Mouse (Mus musculus) gonadal fat pad, adult 2 months (tissue): ENCODE measurements around the gene Hoxb6. TPM values are rescaled to one million over a fixed set of nuclear protein-coding genes. Genes with fewer than 3 reads are reported as not detected.

Experiments
- DNase-seq: peaks from one replicate; pipeline ENCODE4 v3.0.0-alpha.2; 2012; ENCODE audit warnings: low read depth
- polyA plus RNA-seq: library from polyadenylated mRNA; depleted of rRNA; stranded (reverse); fragments of >200 nt; gene quantifications from 2 replicates; pipeline ENCODE4 v1.2.3, GENCODE M21; 2012; rRNA removed

Hoxb6 gene
- polyA plus RNA-seq = 153 and 221 TPM in 2 replicates

DNA sequence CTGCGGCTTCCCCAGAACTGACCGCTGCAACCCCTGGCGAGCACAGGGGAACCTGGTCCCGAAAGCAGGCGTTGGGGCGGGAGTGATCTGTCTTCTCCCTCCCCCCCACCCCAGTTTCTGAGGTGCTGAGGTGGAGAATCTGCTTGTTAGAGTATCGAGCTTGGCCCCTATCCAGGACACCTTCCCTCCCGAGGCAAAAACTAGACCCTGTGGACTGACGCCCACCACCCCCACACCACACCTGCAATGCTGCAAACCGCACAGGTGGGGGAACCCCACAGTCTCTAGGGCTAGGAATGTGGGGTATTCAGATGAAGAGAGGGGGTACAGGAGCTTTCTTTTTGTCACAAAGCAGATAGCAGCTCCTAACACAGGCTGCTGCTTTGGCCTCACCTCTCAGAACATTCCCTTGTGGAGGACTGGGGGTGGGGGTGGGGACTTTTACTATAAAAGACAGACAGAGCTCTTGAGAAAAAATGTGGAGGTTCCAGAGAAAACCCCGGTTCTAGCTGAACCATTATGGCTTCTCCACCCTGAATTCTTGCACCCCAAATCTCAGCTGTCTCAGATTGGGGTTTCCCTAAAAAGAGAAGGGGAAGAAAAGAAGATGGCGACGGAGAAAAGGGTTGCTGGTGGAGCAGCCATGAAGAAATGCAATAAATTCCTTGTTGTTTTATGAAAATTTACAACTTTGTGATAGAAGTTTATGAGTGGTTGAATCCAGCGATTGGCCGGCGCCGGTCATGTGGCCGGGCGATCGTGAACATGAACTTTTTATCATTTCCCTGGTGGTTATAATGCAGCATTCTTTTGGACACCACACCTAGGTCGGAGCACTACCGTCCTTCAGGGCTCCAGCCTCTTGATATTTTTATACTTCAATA, at the start of gene Hoxb6:
Gene Hoxb6, plus strand, starts transcription at position 796 of the 884 bp plus-strand sequence.
- no peak for DNase-seq

DNA sequence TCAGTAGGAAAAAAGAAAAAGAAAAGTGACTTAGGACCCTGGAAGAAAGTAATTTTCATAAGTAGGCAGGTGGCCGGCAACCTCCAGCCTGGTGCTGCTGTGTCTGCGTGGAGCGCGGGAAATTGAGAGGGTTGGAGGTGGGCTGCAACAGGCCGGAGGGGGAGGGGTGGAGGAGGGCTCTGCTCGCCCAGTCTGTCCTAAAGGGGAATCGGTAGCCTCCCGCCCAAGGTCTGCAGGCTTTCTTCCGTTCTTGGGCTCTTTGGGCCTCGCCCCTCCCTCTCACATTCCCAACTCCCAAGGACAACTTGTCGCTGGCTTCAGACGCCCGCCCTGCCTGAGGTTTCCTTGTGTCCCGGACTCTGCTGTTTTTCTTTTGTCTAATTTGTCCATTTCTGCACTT, 41.4 kb upstream of the Hoxb6 start:
- DNase-seq = no peak

DNA sequence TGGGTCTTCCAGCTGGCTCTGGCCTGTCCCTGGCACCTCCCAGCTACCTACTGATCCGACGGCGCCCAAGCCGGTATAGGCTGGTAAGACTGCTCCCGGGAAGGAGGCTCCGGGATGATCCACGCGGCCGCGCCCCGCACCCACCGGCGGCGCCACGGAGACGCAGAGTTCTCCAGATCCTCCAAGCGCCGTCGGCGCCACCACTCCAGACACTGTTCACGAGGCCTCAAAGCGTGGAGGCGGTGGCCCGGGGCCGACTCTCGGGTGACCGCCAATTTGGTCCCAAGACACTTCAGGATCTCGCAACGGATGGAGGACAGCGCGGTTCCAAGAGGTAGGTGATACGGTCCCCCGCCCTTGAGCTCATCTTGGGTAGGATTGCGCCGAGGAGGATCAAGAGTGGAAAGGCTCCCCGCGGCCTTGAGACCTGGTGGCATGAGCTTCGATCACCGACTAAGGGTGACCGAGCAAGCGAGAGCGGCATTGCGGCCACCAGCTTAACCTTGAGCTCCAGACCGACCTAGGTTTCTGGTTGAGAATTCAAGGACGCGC, 40.7 kb upstream of the Hoxb6 start:
- no peak for DNase-seq

DNA sequence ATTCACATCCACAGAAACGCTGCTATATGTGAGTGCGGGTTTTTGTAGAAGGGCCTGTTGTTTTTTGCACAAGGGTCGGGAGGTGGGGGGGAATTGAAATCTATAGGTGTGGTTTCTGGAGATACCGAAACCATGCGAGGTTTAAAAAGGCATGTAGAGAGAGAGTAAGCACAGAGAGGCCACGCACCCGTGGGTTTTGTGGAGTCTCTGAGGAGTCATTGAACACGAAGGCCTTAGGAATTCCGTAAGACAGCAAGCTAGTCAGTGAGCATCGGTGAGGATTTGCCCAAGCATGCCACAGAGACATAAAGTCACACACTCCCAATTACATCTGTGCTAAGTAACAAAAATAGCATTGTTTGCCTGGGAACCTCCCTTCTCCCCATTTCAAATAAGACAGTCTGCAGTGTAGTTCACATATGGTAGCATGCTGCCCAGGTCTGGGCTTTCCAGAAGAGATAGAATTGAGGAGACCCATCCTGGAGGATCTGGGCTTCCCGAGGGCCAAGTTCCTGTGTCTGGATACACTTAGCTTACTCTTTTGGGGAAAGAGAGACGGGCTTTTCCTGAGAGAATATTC, 39.6 kb upstream of the Hoxb6 start:
- no peak for DNase-seq

DNA sequence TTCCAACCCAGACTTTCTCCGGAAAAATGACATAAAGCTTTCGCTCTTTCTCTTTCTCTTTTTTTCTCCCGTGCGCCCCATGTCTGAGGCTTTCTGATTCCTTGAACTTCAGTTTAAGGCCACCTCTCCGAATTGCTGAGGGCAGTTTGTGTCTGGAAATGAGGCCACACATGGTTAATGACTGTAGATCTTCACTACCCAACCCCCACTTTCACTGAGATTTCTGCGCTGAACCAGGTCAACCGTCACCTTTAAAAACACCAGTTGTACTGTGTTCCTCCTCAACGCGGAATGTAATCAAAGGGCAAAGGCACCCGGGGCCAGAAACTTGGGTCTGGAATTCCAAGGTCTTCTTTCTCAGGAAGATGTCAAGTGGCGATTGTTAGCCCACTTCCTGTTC, 38.1 kb upstream of the Hoxb6 start:
- DNase-seq = no peak

DNA sequence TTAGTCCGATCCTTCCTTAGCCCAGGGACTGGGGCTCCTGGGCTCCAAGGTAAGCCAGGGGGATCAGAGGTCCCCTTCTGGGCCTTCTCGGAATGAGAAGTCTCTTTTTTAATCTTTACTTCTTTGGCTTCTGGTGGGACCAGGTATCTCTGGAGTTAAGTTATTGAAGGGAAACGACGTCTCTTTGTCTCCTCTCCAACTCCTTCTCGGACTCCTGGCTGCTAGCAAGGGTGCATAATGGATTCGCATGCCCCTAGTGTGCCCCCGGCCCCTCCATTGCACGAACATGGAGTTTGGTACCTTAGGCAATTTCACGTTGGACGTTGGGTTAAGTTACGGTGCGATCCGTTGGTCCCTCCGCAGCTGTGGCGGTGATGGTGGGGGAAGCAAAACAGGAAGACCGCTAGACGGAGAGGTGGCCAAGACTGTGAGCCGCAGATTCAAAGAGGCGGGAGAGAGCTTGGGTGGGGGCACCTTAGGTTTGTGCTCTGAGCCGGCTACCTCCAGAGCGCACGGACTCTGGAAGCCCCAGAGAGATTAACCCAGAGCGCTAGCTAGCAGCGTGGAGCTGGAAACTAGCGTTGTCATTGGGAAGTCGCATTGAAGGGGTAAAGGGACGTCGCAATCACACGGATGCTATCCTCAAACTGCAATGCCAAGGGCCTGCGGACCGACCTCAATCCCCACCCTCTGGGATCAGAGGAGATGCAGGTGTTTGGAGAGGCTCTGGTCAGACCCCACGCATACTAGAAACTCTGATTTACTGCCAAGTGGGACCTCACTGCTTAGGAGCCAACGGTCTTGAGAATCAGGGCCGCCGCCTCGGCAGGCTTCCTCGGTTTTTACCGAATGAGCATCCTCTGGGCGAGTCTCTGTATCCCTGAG, 36.9 kb upstream of the Hoxb6 start:
- DNase-seq = no peak

DNA sequence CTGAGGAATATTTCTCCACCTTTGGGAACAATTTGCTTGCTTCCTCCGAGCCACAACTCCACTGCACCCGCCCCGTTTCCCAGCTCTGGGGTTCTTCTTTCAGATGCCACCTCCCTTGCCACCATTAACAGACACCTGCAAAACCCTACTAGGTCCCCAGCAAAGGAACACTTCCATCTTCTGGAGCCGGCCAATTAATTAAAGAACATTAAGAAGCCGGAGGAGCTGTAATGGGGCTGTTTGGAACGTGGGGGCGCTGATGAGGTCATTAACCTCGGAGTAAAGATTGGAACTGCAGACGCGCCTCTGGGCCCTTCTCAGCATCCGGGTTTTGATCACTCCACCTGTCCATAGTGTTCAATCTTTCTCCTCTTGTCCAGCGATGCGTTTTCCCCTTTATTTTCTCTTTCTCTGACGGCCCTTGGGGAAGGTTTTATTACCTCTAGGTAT, 36.3 kb upstream of the Hoxb6 start:
- DNase-seq = no peak

DNA sequence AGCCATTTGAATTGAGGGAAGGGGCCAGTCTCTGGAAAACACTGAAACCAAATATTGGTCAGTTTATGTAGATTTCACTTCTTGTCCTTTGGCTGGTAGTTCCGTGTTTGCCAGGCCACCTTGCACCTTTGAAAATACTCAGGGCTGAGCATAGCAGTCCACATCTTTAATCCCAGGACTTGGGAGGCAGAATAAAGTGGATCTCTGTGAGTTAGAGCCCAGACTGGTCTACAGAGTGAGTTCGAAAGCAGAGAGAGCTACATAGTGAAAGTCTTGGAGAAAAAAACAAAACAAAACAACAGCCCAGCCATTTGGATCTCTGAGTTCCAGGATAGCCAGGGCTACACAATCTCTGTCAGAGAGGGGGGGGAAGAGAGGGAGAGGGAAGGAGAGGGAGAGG, 35.1 kb upstream of the Hoxb6 start:
- no peak for DNase-seq

DNA sequence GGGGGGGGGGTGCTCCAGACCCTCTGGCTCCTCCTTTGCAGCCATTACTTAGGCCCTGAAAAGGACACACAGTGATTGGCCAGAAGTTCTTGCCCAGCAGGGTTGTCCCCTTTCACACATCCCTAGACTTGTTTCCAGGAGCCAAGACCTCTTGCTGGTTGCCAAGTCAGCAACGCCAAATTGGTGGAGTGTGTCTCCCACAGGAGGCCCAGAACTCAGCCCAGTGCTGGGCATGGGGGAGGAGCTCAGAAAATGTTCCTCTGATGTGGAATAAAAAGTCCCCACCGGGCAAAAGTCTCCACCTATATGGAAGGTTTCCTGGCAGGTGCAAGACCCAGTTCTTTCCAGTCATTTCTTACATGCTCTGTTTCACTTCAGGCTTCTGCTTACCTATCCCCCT, 33.2 kb upstream of the Hoxb6 start:
- no peak for DNase-seq

DNA sequence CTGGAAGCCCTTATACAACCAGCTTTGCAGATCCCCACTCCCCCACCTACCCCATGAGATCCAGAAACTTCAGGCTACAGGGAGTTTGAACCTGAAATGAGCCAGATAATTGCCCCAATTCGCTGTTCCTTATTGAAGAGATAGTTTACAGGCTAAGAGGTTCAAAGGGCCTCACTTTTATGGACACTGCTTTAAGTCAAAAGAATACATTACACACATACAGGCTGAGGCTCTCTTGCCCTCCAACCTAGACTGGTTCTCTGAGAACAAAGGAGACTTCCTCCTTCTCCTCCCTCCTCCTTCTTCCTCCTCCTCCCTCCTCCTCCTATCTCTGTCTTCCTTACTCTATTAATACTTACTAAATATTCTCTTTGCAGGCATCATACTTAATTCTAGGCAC, 32.8 kb upstream of the Hoxb6 start:
- DNase-seq = no peak

DNA sequence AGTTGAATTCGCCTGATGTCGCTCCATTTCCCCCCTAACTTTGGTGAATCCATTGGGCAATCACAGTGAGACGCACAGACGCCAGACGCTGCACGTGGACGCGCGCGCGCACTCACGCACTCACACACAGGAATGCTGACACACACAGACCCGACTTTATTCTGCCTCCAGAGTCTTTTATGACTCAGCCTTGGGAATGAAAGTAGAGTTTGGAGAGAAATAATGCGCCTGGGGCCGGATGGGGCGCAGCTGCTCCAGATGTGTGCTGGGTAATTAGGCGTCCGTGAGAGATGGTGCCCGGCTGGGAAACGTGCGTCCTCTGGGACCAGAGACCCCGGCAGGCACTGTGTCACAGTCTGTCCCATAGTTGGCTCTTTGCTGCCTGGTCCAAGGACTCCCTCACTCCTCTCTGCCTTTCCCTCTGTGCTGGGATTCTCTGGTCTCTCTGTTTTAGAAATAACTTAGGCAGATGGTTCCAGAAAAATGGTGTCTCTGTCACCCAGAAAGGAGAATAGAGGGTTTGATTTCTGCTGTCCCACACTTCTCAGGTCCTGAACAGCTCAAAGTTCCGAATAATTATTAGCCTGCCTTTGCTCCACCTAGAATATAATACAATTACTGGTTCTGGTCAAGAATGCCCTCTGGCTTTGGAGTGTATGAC, 31.8 kb upstream of the Hoxb6 start:
- DNase-seq = no peak

DNA sequence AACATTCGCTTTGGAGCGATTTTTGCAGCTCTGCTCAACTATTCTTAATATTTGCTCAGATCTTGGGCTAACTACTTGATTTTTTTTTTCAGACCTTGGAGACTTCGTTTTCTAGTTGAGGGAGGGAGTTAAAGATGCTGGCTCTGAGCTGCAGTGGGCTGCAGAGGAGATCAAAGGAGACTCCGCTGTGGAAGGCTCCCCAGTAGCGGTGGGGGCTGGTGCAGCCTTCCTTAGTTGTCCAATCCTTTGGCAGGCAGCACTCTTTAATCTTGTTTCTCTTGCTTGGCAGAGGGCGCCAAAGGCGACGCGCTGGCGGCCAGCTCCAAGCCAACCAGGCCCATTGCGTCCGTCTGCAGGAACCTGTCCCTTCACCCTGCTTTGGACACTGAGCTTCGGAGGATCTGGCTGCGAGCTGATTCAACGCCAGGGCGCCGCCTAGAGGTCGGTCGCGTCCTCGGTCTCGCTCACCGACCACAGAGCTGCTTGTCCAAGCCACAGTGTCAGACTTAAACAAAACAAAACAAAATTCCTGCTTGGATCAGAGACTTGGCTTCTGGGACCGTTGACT, 30.9 kb upstream of the Hoxb6 start:
- DNase-seq = no peak

DNA sequence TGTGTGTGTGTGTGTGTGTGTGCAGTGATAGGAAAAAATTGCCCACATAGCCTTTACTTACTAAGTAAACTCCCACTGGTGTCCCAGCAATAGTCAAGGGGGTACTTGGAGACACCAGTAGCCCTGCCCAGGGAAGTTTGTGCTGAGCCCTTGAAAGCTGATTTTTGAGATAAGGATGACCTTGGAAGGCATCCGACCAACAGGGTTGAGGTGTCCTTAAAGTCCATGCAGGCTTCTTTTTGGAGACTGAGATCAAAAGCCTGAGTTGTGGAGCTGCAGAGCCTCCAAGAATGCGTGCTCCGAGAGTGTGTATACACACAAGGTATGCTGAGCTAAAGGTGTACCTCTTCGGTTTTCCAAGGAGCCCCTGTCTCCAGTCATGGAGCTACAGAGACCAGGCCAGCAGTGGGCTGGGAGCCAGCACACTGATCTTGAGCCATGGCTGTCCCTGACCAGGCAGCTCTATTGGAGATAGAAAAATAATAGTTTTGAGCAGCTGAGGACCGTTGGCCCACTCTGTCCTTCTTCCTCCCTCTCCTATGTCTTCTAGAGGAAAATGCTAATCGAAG, 29.9 kb upstream of the Hoxb6 start:
- no peak for DNase-seq

DNA sequence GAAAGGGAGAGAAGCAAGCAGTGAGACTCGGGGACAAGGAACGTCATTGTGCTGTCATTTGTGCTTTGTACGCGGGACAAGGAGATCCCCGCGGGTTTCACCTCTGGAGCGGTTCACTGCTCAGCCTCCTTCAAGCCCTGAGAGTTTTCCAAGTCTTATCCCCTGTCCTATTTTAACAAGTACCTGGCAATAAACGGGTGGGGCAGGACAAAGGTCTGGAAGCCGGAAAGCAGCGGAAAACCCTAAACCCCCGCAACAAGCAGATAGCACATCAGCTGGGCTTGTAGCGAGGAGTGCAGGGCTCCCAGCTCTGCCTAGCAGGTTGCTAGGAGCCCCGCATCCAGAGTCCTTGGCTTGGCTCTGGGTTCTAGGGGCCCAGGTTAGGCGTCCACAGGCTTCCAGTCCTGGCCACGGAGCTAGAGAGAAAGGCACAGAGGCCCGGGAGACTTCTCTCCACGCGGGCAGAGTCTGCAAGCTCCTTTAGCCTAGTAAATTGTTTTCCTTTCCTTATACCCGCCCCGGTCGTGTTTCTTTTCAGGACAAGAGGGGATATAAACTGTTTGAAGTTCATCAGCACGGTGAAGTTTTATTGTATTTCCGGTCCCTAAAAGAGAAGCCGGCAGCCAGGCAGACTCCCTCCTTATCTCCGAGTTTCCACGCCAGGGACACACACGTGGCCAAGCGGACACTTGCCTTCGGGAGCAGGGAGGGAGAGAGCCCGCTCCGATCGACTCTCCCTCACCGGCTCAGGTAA, 28.5 kb upstream of the Hoxb6 start:
- DNase-seq = no peak

DNA sequence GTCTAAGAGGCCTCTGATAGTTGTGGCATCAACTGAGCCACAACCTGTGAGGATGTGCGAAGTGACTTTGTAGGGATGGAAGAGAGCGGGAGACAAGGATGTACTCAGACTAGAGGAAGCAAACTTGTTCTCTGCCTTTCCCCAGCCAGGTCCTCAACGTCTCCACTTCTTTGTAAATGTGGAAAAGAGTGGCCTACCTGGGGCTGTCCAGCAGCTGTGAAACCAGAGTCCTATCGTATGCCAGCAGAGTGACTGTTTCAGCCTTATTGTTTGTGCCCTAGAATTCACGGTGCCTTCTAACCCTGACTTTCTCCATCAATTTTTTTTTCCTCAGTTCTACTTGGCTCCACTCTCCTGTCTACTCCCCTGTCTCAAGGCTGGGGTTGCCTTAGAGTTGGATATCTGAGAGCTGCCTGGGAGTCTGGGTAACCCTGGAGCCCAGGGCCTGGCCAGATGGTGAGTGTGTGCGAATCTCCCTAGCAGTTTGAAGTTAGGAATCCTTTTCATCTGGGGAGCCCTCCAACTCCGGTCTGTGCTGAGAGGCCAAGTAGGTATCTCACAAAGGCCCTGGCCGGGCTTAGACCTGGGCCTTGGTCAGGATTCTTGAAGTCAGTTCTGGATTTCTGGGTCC, 27.8 kb upstream of the Hoxb6 start:
- DNase-seq = no peak

DNA sequence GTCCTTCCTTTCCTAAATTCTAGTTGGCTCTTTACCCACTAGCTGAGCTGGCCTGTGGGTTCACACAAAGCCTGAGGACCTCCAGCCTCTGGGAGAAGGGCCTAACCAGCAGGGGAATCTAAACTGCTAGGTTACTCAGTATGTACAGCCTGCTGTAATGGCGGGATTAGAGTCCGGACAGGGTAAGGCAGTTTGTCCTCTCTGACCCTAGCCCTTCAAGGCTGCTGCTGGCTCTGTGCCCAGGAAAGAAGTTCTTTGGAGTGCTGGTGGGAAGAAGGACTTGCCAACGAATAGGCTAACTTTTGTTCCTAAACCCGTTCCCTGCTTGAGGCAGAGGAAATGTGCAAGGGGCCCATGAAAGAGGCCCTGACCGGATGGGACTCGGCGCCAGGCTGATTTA, 26.3 kb upstream of the Hoxb6 start:
- no peak for DNase-seq

DNA sequence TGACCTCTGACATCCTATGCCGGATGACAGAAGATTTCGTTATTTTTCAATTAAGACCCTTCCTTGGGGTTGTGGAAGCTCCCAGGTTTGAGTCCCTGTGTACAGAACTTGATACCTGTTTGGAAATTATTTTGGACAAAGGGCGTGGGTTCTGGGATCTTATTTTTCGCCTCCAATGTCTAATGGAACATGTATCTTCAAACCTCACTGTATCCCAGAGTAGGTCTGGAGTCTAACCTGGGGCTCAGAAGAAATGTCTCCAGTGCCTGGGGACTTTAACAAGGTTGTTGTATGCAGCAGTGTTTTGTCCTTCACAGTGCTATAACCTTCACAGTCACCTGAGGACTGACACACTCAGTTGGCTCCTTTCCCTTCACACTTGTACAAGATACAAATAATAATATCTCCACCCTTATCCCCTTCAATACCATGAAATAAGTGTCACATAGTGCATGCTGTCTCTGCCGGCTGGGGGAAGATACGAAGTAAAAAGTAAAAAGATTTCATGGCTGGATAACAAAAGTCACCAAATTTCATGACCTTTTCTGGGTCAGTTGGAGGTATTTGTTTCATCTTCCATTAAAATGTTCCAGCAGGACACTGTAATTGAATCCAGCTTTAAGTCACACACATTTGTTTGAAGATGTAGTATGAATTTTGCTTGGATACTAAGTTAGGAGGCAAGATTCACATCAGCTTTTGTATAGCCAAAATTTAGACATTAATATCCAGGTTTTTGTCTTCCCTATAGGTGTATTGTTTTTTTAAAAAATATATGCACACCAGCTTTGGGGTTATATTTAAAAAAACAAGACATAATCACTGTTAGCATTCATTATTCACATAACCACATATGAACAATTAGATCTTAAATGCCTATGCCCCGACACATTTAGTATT, 25.0 kb upstream of the Hoxb6 start:
- no peak for DNase-seq

DNA sequence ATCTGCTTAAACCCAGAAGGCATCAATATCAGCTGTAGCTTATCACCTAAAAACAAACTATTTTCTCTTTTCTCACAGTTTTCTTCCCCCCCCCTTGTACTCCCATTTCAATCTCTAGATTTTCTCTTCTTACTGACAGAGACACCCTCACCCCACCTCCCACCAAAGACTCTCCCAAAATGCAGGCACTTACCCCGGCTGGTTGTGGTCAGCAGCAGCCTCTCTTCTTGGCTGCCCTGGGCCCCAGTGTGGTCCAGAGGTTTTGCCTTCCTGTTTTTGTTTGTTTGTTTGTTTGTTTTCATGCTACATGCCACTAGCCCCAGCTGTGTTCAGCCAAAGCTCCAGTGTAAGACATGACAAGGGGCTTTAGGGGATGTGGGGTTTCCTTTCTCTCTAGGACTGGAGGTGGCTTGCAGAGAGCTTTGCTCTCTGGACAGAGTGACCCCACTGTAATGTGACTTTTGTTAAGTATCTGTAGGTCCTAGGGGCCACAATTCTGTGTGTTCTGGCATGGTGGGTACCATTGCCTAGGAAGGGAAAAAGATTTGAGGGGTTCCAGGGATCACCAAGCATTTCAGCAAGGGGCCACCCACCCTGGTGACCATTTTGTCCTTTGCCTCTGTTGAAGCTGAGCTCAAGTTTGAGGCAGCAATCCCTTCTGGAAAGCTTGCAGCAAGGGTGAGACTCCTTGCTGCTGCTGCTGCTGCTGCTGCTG, 24.1 kb upstream of the Hoxb6 start:
- no peak for DNase-seq
